Mouse (Mus musculus) liver, embryonic 15.5 days (tissue): ENCODE results near the gene Cc2d2b. TPM values are rescaled to one million over a fixed set of nuclear protein-coding genes. Genes with fewer than 3 reads are reported as not detected.

Experiments used
- polyA plus RNA-seq: library from polyadenylated mRNA; unstranded; fragments of >200 nt; fragmentation: Nextera tagmentation; extraction: Ambion mirVana; gene quantifications from 2 replicates; pipeline ENCODE4 v1.2.1, GENCODE M21; 2015

Cc2d2b gene
- polyA plus RNA-seq, 1 experiment from 2014 or later: 0.59 TPM

Other genes with a start within 250 kb of the Cc2d2b start
- 34.9 and 36.7 TPM in 2 replicates for gene Sorbs1, start 235.0 kb upstream of the Cc2d2b start, polyA plus RNA-seq
- 29.0 and 33.1 TPM in 2 replicates for gene Aldh18a1, start 160.3 kb upstream of the Cc2d2b start, polyA plus RNA-seq
- 1.9 and 2.0 TPM in 2 replicates for gene Tctn3, start 136.5 kb upstream of the Cc2d2b start, polyA plus RNA-seq
- gene Entpd1, start 136.4 kb upstream of the Cc2d2b start, polyA plus RNA-seq: 3.8 and 4.7 TPM in 2 replicates
- 3.4 TPM in 2 replicates for gene Ccnj, start 82.5 kb downstream of the Cc2d2b start, polyA plus RNA-seq
- gene Zfp518a, start 146.0 kb downstream of the Cc2d2b start, polyA plus RNA-seq: 3.3 and 3.6 TPM in 2 replicates
- 1.2 and 1.5 TPM in 2 replicates for gene Blnk, start 245.8 kb downstream of the Cc2d2b start, polyA plus RNA-seq